Mouse (Mus musculus): Measurements from ENCODE around the gene Metap1d. TPM values are rescaled to one million over a fixed set of nuclear protein-coding genes. Genes with fewer than 3 reads are reported as not detected.
A peak's percentile ranks its signal among the peaks of the same experiment; 100 is the strongest.

The Metap1d gene
- polyA plus RNA-seq, 1 experiment from 2014 or later = 35.7 TPM

- Histone ChIP-seq H3K4me1 (peaks cover 37% of the 10 kb centered on the region), H3K27me3 (replicated peaks) (peaks cover 75% of the 10 kb centered on the region), H3K9me3 (no peaks in the 10 kb centered on the region), H3K4me2 (peak overlapping the region; percentile 32), H3K4me3 (peak overlapping the region; percentile 22), H3K36me3 (replicated peaks) (no peaks in the 10 kb centered on the region), H3K9ac (no peak overlapping the region), H3K27ac (peak overlapping the region; percentile 53; the same call in 1 of the 2 replicates)
- ATAC-seq (replicated peaks) = no peak
- under 1% methylated on average over 30 of the region's 30 CpGs for WGBS
Observed at GRCm38 (mm10) chr2:71542816-71543301, 89.8 kb downstream of the Metap1d start.

GRCm38 (mm10) chr2:71543531-71543930 is 90.5 kb downstream of the Metap1d start:
- Histone ChIP-seq H3K4me3 (peak overlapping the region; percentile 39), H3K27me3 (replicated peaks) (peaks cover 76% of the 10 kb centered on the region), H3K4me2 (0 out of 2 replicates have a peak overlapping the region, but pooled peaks have one; percentile 18), H3K27ac (no peak overlapping the region), H3K4me1 (peaks cover 37% of the 10 kb centered on the region), H3K9ac (no peak overlapping the region), H3K9me3 (no peaks in the 10 kb centered on the region), H3K36me3 (replicated peaks) (no peaks in the 10 kb centered on the region)
- 2% methylated on average over 9 of the region's 9 CpGs for WGBS
- no peak for ATAC-seq (replicated peaks)

GRCm38 (mm10) chr2:71543948-71544347 is 90.9 kb downstream of the Metap1d start:
- H3K9me3 ChIP-seq = no peaks in the 10 kb centered on the region
- peak overlapping the region; percentile 39 for H3K4me3 ChIP-seq
- WGBS = 2% methylated on average over 20 of the region's 20 CpGs
- H3K36me3 ChIP-seq (replicated peaks) = no peaks in the 10 kb centered on the region
- 0 out of 2 replicates have a peak overlapping the region, but pooled peaks have one; percentile 18 for H3K4me2 ChIP-seq
- H3K9ac ChIP-seq = no peak overlapping the region
- peaks cover 76% of the 10 kb centered on the region for H3K27me3 ChIP-seq (replicated peaks)
- H3K27ac ChIP-seq = peak overlapping the region; percentile 45; the same call in 1 of the 2 replicates
- peaks cover 37% of the 10 kb centered on the region for H3K4me1 ChIP-seq
- ATAC-seq (replicated peaks) = no peak

- peaks cover 76% of the 10 kb centered on the region for H3K27me3 ChIP-seq (replicated peaks)
Observed at GRCm38 (mm10) chr2:71544391-71545285, 91.6 kb downstream of the Metap1d start.

GRCm38 (mm10) chr2:71545401-71545881 is 92.4 kb downstream of the Metap1d start:
- Histone ChIP-seq H3K27ac (0 out of 2 replicates have a peak overlapping the region, but pooled peaks have one; percentile 38), H3K4me2 (peak overlapping the region; percentile 67), H3K4me3 (peak overlapping the region; percentile 39), H3K9me3 (no peaks in the 10 kb centered on the region), H3K27me3 (replicated peaks) (peaks cover 78% of the 10 kb centered on the region), H3K4me1 (peaks cover 37% of the 10 kb centered on the region), H3K9ac (0 out of 2 replicates have a peak overlapping the region, but pooled peaks have one; percentile 6), H3K36me3 (replicated peaks) (no peaks in the 10 kb centered on the region)
- no peak for ATAC-seq (replicated peaks)
- 1% methylated on average over 32 of the region's 32 CpGs for WGBS

More at GRCm38 (mm10) chr2:71544391-71545285, 91.6 kb downstream of the Metap1d start:
- peaks cover 37% of the 10 kb centered on the region for H3K4me1 ChIP-seq
- H3K27ac ChIP-seq = no peak overlapping the region
- H3K4me3 ChIP-seq = peak overlapping the region; percentile 39
- no peak for ATAC-seq (replicated peaks)
- H3K9ac ChIP-seq = no peak overlapping the region
- H3K4me2 ChIP-seq = peak overlapping the region; percentile 67; the same call in 1 of the 2 replicates
- H3K36me3 ChIP-seq (replicated peaks) = no peaks in the 10 kb centered on the region
- no peaks in the 10 kb centered on the region for H3K9me3 ChIP-seq
- WGBS = 2% methylated on average over 60 of the region's 61 CpGs

- under 1% methylated on average over 59 of the region's 59 CpGs for WGBS
- ATAC-seq (replicated peaks) = peak; percentile 69
- Histone ChIP-seq H3K4me3 (peak overlapping the region; percentile 39), H3K27me3 (replicated peaks) (peaks cover 77% of the 10 kb centered on the region), H3K4me2 (peak overlapping the region; percentile 67), H3K9me3 (no peaks in the 10 kb centered on the region), H3K4me1 (peaks cover 31% of the 10 kb centered on the region), H3K9ac (0 out of 2 replicates have a peak overlapping the region, but pooled peaks have one; percentile 6), H3K27ac (peak overlapping the region; percentile 38), H3K36me3 (replicated peaks) (no peaks in the 10 kb centered on the region)
Observed at GRCm38 (mm10) chr2:71545882-71546639, 93.0 kb downstream of the Metap1d start.

- under 1% methylated on average over 37 of the region's 37 CpGs for WGBS
- Histone ChIP-seq H3K27me3 (replicated peaks) (peaks cover 76% of the 10 kb centered on the region), H3K27ac (peak within 1 kb of the TSS; percentile 38), H3K4me2 (peak within 1 kb of the TSS; percentile 67), H3K9ac (0 out of 2 replicates have a peak within 1 kb of the TSS, but pooled peaks have one; percentile 6), H3K4me1 (peaks cover 27% of the 10 kb centered on the region), H3K9me3 (no peaks in the 10 kb centered on the region), H3K4me3 (peak within 1 kb of the TSS; percentile 39), H3K36me3 (replicated peaks) (no peaks in the 10 kb centered on the region)
- ATAC-seq (replicated peaks) = peak; percentile 71
Observed at GRCm38 (mm10) chr2:71546640-71547071, 93.6 kb downstream of the Metap1d start, which contains the start of gene Dlx2. Gene Dlx2, minus strand, starts transcription at chr2:71546754.

GRCm38 (mm10) chr2:71547829-71548228 is 94.8 kb downstream of the Metap1d start:
- Histone ChIP-seq H3K27me3 (replicated peaks) (peaks cover 76% of the 10 kb centered on the region), H3K4me2 (no peak overlapping the region), H3K4me3 (no peak overlapping the region), H3K27ac (no peak overlapping the region), H3K4me1 (peaks cover 27% of the 10 kb centered on the region), H3K36me3 (replicated peaks) (no peaks in the 10 kb centered on the region), H3K9me3 (no peaks in the 10 kb centered on the region), H3K9ac (no peak overlapping the region)
- ATAC-seq (replicated peaks) = no peak
- WGBS = 3% methylated on average over 8 of the region's 8 CpGs

- no peak for ATAC-seq (replicated peaks)
- no peak overlapping the region for H3K27ac ChIP-seq
Observed at GRCm38 (mm10) chr2:71550330-71550729, 97.3 kb downstream of the Metap1d start.

GRCm38 (mm10) chr2:71551704-71552103 is 98.6 kb downstream of the Metap1d start:
- H3K4me3 ChIP-seq = no peak overlapping the region
- H3K27me3 ChIP-seq (replicated peaks) = peaks cover 59% of the 10 kb centered on the region
- ATAC-seq (replicated peaks) = no peak
- peaks cover 3% of the 10 kb centered on the region for H3K4me1 ChIP-seq
- no peak overlapping the region for H3K4me2 ChIP-seq
- H3K27ac ChIP-seq = no peak overlapping the region
- no peak overlapping the region for H3K9ac ChIP-seq
- WGBS = 2% methylated on average over 18 of the region's 18 CpGs
- H3K9me3 ChIP-seq = no peaks in the 10 kb centered on the region
- H3K36me3 ChIP-seq (replicated peaks) = no peaks in the 10 kb centered on the region

More at GRCm38 (mm10) chr2:71550330-71550729, 97.3 kb downstream of the Metap1d start:
- Histone ChIP-seq H3K9me3 (no peaks in the 10 kb centered on the region), H3K9ac (no peak overlapping the region), H3K27me3 (replicated peaks) (peaks cover 67% of the 10 kb centered on the region), H3K36me3 (replicated peaks) (no peaks in the 10 kb centered on the region), H3K4me1 (peaks cover 17% of the 10 kb centered on the region), H3K4me2 (no peak overlapping the region), H3K4me3 (no peak overlapping the region)
- 28% methylated on average over 3 of the region's 3 CpGs for WGBS

- Histone ChIP-seq H3K36me3 (replicated peaks) (no peaks in the 10 kb centered on the region), H3K27ac (no peak overlapping the region), H3K4me2 (no peak overlapping the region), H3K4me3 (no peak overlapping the region), H3K9me3 (no peaks in the 10 kb centered on the region), H3K4me1 (no peaks in the 10 kb centered on the region), H3K9ac (no peak overlapping the region), H3K27me3 (replicated peaks) (peaks cover 22% of the 10 kb centered on the region)
- 65% methylated on average over 5 of the region's 5 CpGs for WGBS
- no peak for ATAC-seq (replicated peaks)
Observed at GRCm38 (mm10) chr2:71556071-71556470, 103.0 kb downstream of the Metap1d start.
